Mouse (Mus musculus): Measurements from ENCODE around the gene Tnni3k.

Gene Tnni3k

DNA sequence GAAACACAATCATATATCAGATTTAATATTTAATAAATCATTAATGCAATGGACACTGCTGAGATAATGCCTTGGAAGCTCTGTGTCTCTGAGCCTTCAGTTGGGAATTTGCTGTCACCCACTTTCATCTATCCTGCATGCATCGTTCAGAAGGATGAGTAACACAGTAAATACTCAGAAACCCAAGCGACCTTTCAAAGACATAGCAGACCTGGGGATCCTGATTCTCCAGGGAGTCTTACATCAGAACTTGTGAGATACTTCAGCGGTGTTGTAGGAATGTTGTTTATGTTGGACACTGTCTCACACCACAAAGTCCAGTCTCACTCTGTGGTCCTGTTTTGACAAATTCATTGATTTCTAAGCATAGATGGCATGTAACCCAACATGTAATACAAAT lies 294.1 kb downstream of the Tnni3k start:
- DNase-seq (ENCODE audit: low spot score), result no peak

- DNase-seq (ENCODE audit: low spot score), result no peak
These were observed 297.1 kb downstream of the Tnni3k start for GRCm38 (mm10) chr3:154758089-154758488.

GRCm38 (mm10) chr3:154755225-154755624 lies 300.0 kb downstream of the Tnni3k start:
- DNase-seq (ENCODE audit: low spot score), result no peak

DNA sequence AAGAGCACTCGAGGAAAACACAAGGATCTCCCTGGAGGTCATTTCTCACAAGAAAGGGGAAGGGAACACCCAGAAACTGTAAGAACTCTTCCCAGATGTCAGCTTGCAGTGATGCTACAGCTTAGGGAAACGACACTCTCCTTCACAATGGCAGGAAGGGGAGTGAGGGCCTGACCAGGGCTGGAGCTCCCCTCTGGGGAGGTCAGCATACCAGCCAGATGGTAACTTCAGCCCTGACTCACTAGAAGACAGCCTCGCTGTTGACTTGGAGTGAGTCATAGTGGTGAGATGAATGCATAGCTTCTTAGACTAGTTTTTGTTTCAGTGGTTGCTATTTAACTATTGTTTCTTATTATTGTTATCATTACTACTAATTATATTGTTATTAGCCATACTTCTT lies 300.7 kb downstream of the Tnni3k start:
- no peak for DNase-seq (ENCODE audit: low spot score)

GRCm38 (mm10) chr3:154744317-154744716 lies 310.9 kb downstream of the Tnni3k start:
- no peak for DNase-seq (ENCODE audit: low spot score)

DNA sequence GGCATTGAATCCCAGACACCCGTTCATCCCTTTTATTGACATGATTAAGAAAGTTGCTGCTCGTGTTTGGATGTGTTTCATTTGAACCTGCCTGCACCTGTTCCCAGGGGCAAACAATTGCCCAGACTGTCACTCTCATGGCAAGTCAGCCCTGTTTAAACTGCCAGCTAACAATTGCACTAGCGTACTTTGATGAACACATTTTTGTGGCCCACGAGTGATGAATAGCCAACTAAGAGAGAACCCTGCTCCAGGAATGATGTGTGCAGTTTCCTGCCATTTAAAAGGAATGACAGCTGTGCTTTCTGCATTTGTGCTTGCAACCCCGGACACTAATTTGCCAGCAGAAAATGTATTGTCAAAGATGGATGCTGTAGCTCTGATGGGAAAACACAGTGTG lies 312.3 kb downstream of the Tnni3k start:
- no peak for DNase-seq (ENCODE audit: low spot score)

DNA sequence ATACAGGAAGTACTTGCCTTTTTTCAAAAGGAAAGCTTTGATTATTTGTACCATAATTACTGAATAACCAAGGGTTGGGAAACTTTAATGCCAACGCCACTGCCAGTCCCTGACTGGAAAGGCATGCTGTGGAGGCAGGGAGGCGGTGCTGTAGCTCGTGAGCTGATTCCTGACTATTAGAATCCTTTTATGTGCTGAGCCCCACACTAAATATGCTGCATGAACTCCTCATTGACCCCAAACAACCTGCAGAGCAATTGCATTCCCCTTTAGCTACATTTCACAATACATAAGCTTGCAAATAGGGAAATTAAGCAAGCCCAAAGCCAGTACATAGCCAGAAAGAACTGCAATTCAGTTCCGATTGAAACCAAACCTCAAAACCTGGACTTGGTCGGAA lies 313.7 kb downstream of the Tnni3k start:
- DNase-seq (ENCODE audit: low spot score), result no peak
